Mouse (Mus musculus) limb, embryonic 13.5 days (tissue): ENCODE results near the gene Rnf214. TPM values are rescaled to one million over a fixed set of nuclear protein-coding genes. Genes with fewer than 3 reads are reported as not detected.
A peak's percentile ranks its signal among the peaks of the same experiment; 100 is the strongest.
"Not testable (repeated sequence)": the region's sequence is repeated elsewhere in the genome, so short reads cannot be mapped to it uniquely, and the experiment has no call there.

ENCODE experiments used
- ATAC-seq: fragments of 200-750 bp; cut with Nextera tagmentation; 2 replicates; pipeline ENCODE4 v1.8.0; 2017; ENCODE audit warnings: low read depth, moderate number of reproducible peaks, moderate TSS enrichment; ENCODE audit not compliant: low FRiP score
- H3K27ac ChIP-seq: fragments of 300-500 bp; sonication (generic); 2 replicates; pipeline ENCODE4 v1.5.1; 2015; ENCODE audit warnings: inconsistent platforms, mild to moderate bottlenecking, moderate library complexity
- H3K27me3 ChIP-seq: fragments of 300-500 bp; sonication (generic); 2 replicates; pipeline ENCODE4 v1.6.1; 2015; ENCODE audit warnings: mild to moderate bottlenecking, inconsistent platforms
- H3K36me3 ChIP-seq: fragments of 300-500 bp; sonication (generic); 2 replicates; pipeline ENCODE4 v1.6.1; 2015; ENCODE audit warnings: inconsistent platforms, mild to moderate bottlenecking, moderate library complexity
- H3K4me1 ChIP-seq: fragments of 300-500 bp; sonication (generic); 2 replicates; pipeline ENCODE4 v1.6.1; 2015; ENCODE audit warnings: inconsistent platforms
- H3K4me2 ChIP-seq: fragments of 300-500 bp; sonication (generic); replicated peaks from 2 replicates; pipeline ENCODE4 v1.6.1; 2015; ENCODE audit warnings: inconsistent platforms, mild to moderate bottlenecking, moderate library complexity
- H3K4me3 ChIP-seq: fragments of 300-500 bp; sonication (generic); 2 replicates; pipeline ENCODE4 v1.5.1; 2015; ENCODE audit warnings: moderate library complexity, mild to moderate bottlenecking, inconsistent platforms
- H3K9ac ChIP-seq: fragments of 300-500 bp; sonication (generic); 2 replicates; pipeline ENCODE4 v1.6.1; 2015; ENCODE audit warnings: mild to moderate bottlenecking, inconsistent platforms
- H3K9me3 ChIP-seq: fragments of 300-500 bp; sonication (generic); 2 replicates; pipeline ENCODE4 v1.6.1; 2016; ENCODE audit warnings: inconsistent platforms
- WGBS: fragments of 180-500 bp; shearing (Covaris S2); methylation state at CpG from one replicate; pipeline ENCODE4 v1.1.7; 2015; 5-methylcytosine and 5-hydroxymethylcytosine counted together
- polyA plus RNA-seq: library from polyadenylated mRNA; unstranded; fragments of >200 nt; fragmentation: Nextera tagmentation; extraction: Ambion mirVana; gene quantifications from 2 replicates; pipeline ENCODE4 v1.2.1, GENCODE M21; 2015

The Rnf214 gene
- polyA plus RNA-seq, 1 experiment from 2014 or later: 70.6 TPM

- no peak for ATAC-seq
- Histone ChIP-seq H3K4me3 (no peak overlapping the region), H3K4me1 (no peaks in the 10 kb centered on the region), H3K36me3 (peaks cover 91% of the 10 kb centered on the region), H3K9me3 (no peaks in the 10 kb centered on the region), H3K9ac (no peak overlapping the region), H3K4me2 (no peak overlapping the region), H3K27me3 (no peaks in the 10 kb centered on the region), H3K27ac (no peak overlapping the region)
- 94% methylated on average over 3 of the region's 3 CpGs for WGBS
Observed at GRCm38 (mm10) chr9:45869181-45869580, 37.5 kb downstream of the Rnf214 start.

- H3K9me3 ChIP-seq: no peaks in the 10 kb centered on the region
- H3K4me2 ChIP-seq: no peak overlapping the region
- H3K27me3 ChIP-seq: no peaks in the 10 kb centered on the region
- 74% methylated on average over 7 of the region's 7 CpGs for WGBS
- H3K4me3 ChIP-seq: no peak overlapping the region
- H3K36me3 ChIP-seq: peaks cover 95% of the 10 kb centered on the region
- H3K9ac ChIP-seq: no peak overlapping the region
- no peak for ATAC-seq
- H3K4me1 ChIP-seq: no peaks in the 10 kb centered on the region
- H3K27ac ChIP-seq: no peak overlapping the region
Observed at GRCm38 (mm10) chr9:45861813-45862212, 44.9 kb downstream of the Rnf214 start.

DNA sequence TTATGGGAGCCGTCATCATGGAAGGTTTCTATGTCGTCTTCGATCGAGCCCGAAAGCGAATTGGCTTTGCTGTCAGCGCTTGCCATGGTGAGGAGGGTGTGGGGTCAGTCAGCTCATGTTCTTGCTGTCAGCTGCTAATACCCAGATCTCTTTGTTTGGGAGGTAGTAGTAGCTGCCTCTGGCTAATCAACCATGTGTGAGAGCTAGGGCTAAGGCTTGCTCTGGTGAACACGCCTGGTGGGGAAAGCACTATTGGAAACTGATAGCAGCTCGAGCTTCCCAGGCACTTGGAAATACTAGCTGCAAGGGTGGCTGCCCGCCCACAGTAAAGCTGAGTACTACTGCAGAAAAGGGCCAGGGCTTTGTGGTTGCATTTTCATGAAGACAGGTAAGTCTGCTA lies 47.3 kb downstream of the Rnf214 start:
- Histone ChIP-seq H3K4me3 (no peak overlapping the region), H3K36me3 (peaks cover 96% of the 10 kb centered on the region), H3K9ac (no peak overlapping the region), H3K9me3 (no peaks in the 10 kb centered on the region), H3K27me3 (no peaks in the 10 kb centered on the region), H3K4me2 (no peak overlapping the region), H3K27ac (no peak overlapping the region), H3K4me1 (no peaks in the 10 kb centered on the region)
- WGBS: 94% methylated on average over 10 of the region's 10 CpGs
- no peak for ATAC-seq

- Histone ChIP-seq H3K4me2 (no peak overlapping the region), H3K9me3 (no peaks in the 10 kb centered on the region), H3K9ac (no peak overlapping the region), H3K4me3 (no peak overlapping the region), H3K27ac (no peak overlapping the region), H3K27me3 (no peaks in the 10 kb centered on the region), H3K36me3 (peaks cover 55% of the 10 kb centered on the region), H3K4me1 (peaks cover 19% of the 10 kb centered on the region)
- ATAC-seq: no peak
- WGBS: 80% methylated on average over 1 of the region's 1 CpGs
Observed at GRCm38 (mm10) chr9:45854136-45854535, 52.6 kb downstream of the Rnf214 start.

- H3K9ac ChIP-seq: no peak overlapping the region
- peaks cover 20% of the 10 kb centered on the region for H3K4me1 ChIP-seq
- H3K27me3 ChIP-seq: no peaks in the 10 kb centered on the region
- no peak overlapping the region for H3K4me2 ChIP-seq
- H3K9me3 ChIP-seq: no peaks in the 10 kb centered on the region
- no peak overlapping the region for H3K27ac ChIP-seq
- ATAC-seq: no peak
- H3K4me3 ChIP-seq: no peak overlapping the region
- peaks cover 51% of the 10 kb centered on the region for H3K36me3 ChIP-seq
- 92% methylated on average over 2 of the region's 2 CpGs for WGBS
Observed at GRCm38 (mm10) chr9:45853695-45854094, 53.0 kb downstream of the Rnf214 start.

DNA sequence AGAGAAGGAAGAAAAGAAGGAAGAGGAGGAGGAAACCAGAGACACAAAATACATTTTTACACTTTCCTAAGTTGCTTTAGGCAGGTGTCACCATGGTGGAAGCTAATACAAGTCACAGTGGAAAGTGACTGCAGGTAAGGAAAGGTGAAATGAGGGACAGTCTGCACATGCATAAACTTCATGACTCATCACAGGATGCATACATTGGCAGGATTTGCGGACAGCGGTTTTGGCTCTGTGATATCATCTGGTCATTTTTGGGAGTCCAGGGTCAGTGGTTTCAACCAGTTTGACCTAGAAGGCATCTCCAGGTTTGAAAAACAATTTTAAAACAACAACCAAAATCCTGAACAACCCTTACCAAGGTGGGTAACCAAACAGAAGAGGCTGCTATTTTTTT lies 54.9 kb downstream of the Rnf214 start:
- H3K27me3 ChIP-seq: no peaks in the 10 kb centered on the region
- H3K36me3 ChIP-seq: peaks cover 32% of the 10 kb centered on the region
- H3K9ac ChIP-seq: no peak overlapping the region
- H3K4me2 ChIP-seq: no peak overlapping the region
- no peak for ATAC-seq
- H3K4me3 ChIP-seq: no peak overlapping the region
- H3K4me1 ChIP-seq: peaks cover 20% of the 10 kb centered on the region
- no peaks in the 10 kb centered on the region for H3K9me3 ChIP-seq
- H3K27ac ChIP-seq: no peak overlapping the region
- WGBS: 97% methylated on average over 2 of the region's 2 CpGs

DNA sequence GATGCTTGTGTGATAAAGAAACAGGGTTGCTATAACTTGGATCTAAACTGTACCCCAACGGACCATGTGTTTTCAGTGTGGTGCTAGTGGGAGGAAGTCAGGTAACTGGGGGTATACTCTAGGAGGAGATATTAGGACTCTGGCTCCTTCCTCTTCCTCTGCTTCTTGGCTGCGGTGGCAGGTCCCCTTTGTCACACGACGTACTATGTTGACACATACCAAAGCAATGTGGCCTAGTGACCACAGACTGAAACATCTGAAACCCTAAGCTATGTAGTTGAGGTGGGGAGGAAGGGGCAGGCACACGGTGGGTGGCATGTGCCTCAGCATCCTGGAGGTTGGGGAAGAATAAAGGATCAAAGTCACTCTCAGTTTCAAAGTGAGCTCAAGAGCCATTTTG lies 55.4 kb downstream of the Rnf214 start:
- no peak for ATAC-seq
- WGBS: 78% methylated on average over 5 of the region's 5 CpGs
- H3K4me1 ChIP-seq: peaks cover 20% of the 10 kb centered on the region
- H3K9me3 ChIP-seq: no peaks in the 10 kb centered on the region
- no peaks in the 10 kb centered on the region for H3K27me3 ChIP-seq
- H3K4me2 ChIP-seq: no peak overlapping the region
- peaks cover 27% of the 10 kb centered on the region for H3K36me3 ChIP-seq
- no peak overlapping the region for H3K4me3 ChIP-seq
- no peak overlapping the region for H3K9ac ChIP-seq
- no peak overlapping the region for H3K27ac ChIP-seq

DNA sequence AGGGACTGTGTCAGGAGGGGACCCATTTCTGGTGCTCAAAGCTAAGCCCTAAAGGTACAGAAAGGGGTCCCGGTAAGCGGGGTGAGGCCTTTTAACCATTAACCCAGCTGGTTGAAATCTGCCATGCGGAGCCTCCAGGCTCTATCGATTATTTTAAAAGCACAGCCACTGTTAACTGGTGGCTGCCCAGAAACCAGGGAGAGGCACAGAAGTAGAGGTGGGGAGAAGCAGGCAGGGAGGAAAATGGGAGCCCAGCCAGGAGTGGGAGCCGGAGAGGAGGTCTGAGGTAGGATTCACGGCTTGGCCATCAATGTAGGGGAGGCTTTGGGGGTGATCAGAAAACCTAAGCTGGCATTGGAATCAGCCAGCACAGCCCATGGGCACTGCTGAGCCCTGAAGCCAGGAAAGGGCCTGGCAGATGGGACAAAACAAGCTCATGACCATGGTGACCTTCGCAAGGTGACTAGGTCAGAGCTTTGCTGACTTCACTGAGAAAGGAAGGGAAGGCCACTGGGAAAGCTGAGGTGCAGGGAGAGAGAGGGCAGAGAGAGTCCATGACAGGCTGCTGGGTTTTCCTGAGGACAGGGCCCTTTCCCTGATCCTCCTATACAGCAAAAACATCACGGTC lies 56.1 kb downstream of the Rnf214 start:
- H3K4me2 ChIP-seq: no peak overlapping the region

DNA sequence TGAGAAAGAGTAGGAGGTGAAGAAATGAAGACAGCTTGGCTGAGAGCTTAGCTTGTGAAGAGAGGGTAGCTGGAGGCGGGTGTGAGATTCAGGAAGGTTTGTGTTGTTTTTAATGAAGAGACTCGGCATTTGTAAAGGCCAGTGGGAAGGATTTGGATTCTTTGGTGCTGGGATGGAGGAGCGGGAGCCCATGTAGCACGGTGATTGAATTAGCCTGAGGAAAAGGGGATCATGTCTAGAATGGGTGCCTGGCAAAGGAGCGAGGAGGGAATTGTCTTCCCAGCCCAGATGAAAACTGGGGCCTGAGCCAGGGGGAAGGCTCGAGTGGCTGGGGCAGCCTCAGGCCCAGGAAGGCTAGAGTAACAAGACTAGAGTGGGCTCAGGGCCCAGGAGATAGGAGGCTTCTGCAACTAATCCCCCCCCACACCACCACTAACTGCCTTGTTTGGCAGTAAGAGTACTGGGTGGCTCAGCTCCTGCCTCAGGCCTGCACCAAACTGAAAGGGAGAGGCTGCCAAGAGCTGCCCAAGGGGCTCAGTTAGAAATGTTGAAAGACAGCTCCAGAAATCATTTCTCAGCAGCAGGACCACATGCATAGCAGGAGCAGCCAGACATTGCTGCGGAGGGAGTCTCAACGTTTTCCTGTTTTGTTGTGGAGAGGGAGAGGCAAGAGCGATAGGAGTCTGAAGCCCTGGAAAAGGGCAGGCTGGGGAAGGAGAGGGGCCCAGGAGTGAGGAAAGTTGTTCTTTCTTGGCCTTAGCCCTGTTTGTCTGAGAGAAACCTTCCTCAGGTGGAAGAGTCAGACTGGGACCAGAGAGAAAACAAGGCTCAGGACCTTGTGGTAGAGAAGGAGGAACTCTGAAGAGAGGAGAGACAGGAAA lies 56.9 kb downstream of the Rnf214 start:
- Histone ChIP-seq H3K27me3 (no peaks in the 10 kb centered on the region), H3K36me3 (peaks cover 13% of the 10 kb centered on the region), H3K9me3 (no peaks in the 10 kb centered on the region), H3K9ac (no peak overlapping the region; the same call in 1 of the 2 replicates), H3K4me1 (peaks cover 20% of the 10 kb centered on the region), H3K27ac (peak overlapping the region; percentile 40; the same call in 1 of the 2 replicates), H3K4me3 (no peak overlapping the region), H3K4me2 (no peak overlapping the region)
- ATAC-seq: peak; percentile 69; the same call in 1 of the 2 replicates
- 54% methylated on average over 9 of the region's 9 CpGs for WGBS

More for the DNA sequence above, 56.1 kb downstream of the Rnf214 start:
- no peaks in the 10 kb centered on the region for H3K9me3 ChIP-seq
- no peak overlapping the region for H3K4me3 ChIP-seq
- H3K27ac ChIP-seq: peak overlapping the region; percentile 40; the same call in 1 of the 2 replicates
- H3K4me1 ChIP-seq: peaks cover 20% of the 10 kb centered on the region
- H3K36me3 ChIP-seq: peaks cover 22% of the 10 kb centered on the region
- no peaks in the 10 kb centered on the region for H3K27me3 ChIP-seq
- WGBS: 73% methylated on average over 8 of the region's 8 CpGs
- ATAC-seq: no peak
- peak overlapping the region; percentile 27; the same call in 1 of the 2 replicates for H3K9ac ChIP-seq

DNA sequence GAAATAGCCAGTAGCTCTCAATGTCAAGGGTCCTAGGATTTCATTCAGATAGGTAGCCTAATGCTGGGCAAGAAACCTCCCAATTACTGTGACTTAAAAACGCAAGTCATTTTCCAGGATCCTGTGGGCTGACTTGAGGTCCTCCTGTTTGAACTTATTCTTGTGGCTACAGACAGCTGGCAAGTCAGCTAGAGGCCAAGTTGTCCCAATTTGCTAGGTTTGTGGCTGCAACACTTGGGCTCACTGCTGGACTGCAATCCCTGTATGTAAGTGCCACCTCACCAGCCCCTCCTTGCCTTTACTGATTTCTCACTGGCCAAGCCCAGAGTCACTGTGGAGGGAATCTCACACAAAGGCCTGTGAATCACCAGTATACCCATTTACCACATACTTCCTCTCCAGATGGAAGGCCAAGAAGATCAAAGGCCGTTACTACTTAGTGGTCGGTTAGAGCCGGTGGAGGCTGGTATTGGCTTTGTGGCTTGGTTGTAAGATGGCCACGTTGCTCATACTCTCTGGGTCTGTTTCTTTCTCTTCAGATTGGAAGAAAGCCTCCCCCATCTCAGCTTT lies 59.7 kb downstream of the Rnf214 start:
- Histone ChIP-seq H3K36me3 (no peaks in the 10 kb centered on the region), H3K27me3 (no peaks in the 10 kb centered on the region), H3K27ac (no peak overlapping the region), H3K4me3 (no peak overlapping the region), H3K4me1 (peaks cover 20% of the 10 kb centered on the region), H3K4me2 (no peak overlapping the region), H3K9me3 (no peaks in the 10 kb centered on the region), H3K9ac (no peak overlapping the region)
- ATAC-seq: no peak
- 77% methylated on average over 5 of the region's 5 CpGs for WGBS

- H3K9me3 ChIP-seq, H3K4me3 ChIP-seq, ATAC-seq, H3K9ac ChIP-seq, H3K4me2 ChIP-seq, H3K36me3 ChIP-seq, H3K27ac ChIP-seq, H3K27me3 ChIP-seq: not testable (repeated sequence)
- 83% methylated on average over 2 of the region's 2 CpGs for WGBS
- peaks cover 28% of the 10 kb centered on the region for H3K4me1 ChIP-seq
Observed at GRCm38 (mm10) chr9:45846176-45846575, 60.5 kb downstream of the Rnf214 start.

- no peak overlapping the region for H3K27ac ChIP-seq
- 91% methylated on average over 3 of the region's 3 CpGs for WGBS
- H3K4me3 ChIP-seq: no peak overlapping the region
- no peak overlapping the region for H3K9ac ChIP-seq
- no peaks in the 10 kb centered on the region; the same call in 1 of the 2 replicates for H3K36me3 ChIP-seq
- peaks cover 29% of the 10 kb centered on the region for H3K4me1 ChIP-seq
- no peaks in the 10 kb centered on the region for H3K27me3 ChIP-seq
- no peaks in the 10 kb centered on the region for H3K9me3 ChIP-seq
- no peak for ATAC-seq
- no peak overlapping the region for H3K4me2 ChIP-seq
Observed at GRCm38 (mm10) chr9:45845541-45845940, 61.2 kb downstream of the Rnf214 start.
